Mouse (Mus musculus): Measurements from ENCODE around the gene Tada3.

- TF ChIP-seq CTCF (IDR thresholded peaks at IDR 0.05 in 2 of 3, conservative IDR thresholded peaks at IDR 0.05 in 1 of 3; ENCODE audit: control insufficient read depth in 1 of 3, insufficient read depth in 1 of 3, low read depth in 2 of 3, low read length in 3 of 3, poor library complexity in 1 of 3, severe bottlenecking in 1 of 3) = no peak
- TF ChIP-seq TAL1 (IDR thresholded peaks at IDR 0.05; ENCODE audit: low read length) = no peak
- TF ChIP-seq ZC3H11A (IDR thresholded peaks at IDR 0.05; ENCODE audit: low read depth, low read length) = no peak
- no peak for TF ChIP-seq CHD2 (IDR thresholded peaks at IDR 0.05; ENCODE audit: low read length)
- TF ChIP-seq ETS1 (IDR thresholded peaks at IDR 0.05; ENCODE audit: low read depth, low read length) = no peak
- TF ChIP-seq MXI1 (IDR thresholded peaks at IDR 0.05; ENCODE audit: low read depth, low read length) = no peak
- TF ChIP-seq GABPA (IDR thresholded peaks at IDR 0.05; ENCODE audit: low read depth, low read length) = no peak
- TF ChIP-seq EP300 (IDR thresholded peaks at IDR 0.05; ENCODE audit: low read depth in 1 of 2, low read length in 2 of 2) = no peak
These were observed 32.3 kb upstream of the Tada3 start for GRCm38 (mm10) chr6:113410001-113410400.
